Mouse (Mus musculus): ENCODE results near the gene Pla2g4c. TPM values are rescaled to one million over a fixed set of nuclear protein-coding genes. Genes with fewer than 3 reads are reported as not detected.

Gene Pla2g4c
- polyA plus RNA-seq (2014; fragmentation: Illumina TruSeq; extraction: RNeasy Lipid Tissue Mini Kit (QIAGEN cat#74804); ENCODE audit: low read depth, low replicate concordance) = 3.4 TPM

GRCm38 (mm10) chr7:13324316-13324715 lies at the start of gene Pla2g4c:
Gene Pla2g4c, plus strand, starts transcription at chr7:13324655.

GRCm38 (mm10) chr7:13277081-13277480 lies 47.4 kb upstream of the Pla2g4c start, which contains the start of gene Lig1:
Gene Lig1, plus strand, starts transcription at chr7:13277283.

GRCm38 (mm10) chr7:13278308-13278891 lies 46.1 kb upstream of the Pla2g4c start, which contains the start of gene Zswim9:
Gene Zswim9, minus strand, starts transcription at chr7:13278721.

GRCm38 (mm10) chr7:13397832-13398231 lies 73.4 kb downstream of the Pla2g4c start, which contains the start of gene Cabp5:
Gene Cabp5, plus strand, starts transcription at chr7:13398132.

Other genes with a start within 250 kb of the Pla2g4c start
- not detected for gene Vmn1r85, start 229.5 kb upstream of the Pla2g4c start, polyA plus RNA-seq (2014; fragmentation: Illumina TruSeq; extraction: RNeasy Lipid Tissue Mini Kit (QIAGEN cat#74804); ENCODE audit: low read depth, low replicate concordance)
- gene Vmn1r86, start 204.7 kb upstream of the Pla2g4c start, polyA plus RNA-seq (2014; fragmentation: Illumina TruSeq; extraction: RNeasy Lipid Tissue Mini Kit (QIAGEN cat#74804); ENCODE audit: low read depth, low replicate concordance) = not detected
- not detected for gene Vmn1r87, start 184.5 kb upstream of the Pla2g4c start, polyA plus RNA-seq (2014; fragmentation: Illumina TruSeq; extraction: RNeasy Lipid Tissue Mini Kit (QIAGEN cat#74804); ENCODE audit: low read depth, low replicate concordance)
- not detected for gene Vmn1r88, start 165.1 kb upstream of the Pla2g4c start, polyA plus RNA-seq (2014; fragmentation: Illumina TruSeq; extraction: RNeasy Lipid Tissue Mini Kit (QIAGEN cat#74804); ENCODE audit: low read depth, low replicate concordance)
- gene Vmn1r89, start 111.6 kb upstream of the Pla2g4c start, polyA plus RNA-seq (2014; fragmentation: Illumina TruSeq; extraction: RNeasy Lipid Tissue Mini Kit (QIAGEN cat#74804); ENCODE audit: low read depth, low replicate concordance) = not detected
- 10.1 TPM for gene Lig1, start 47.4 kb upstream of the Pla2g4c start, polyA plus RNA-seq (2014; fragmentation: Illumina TruSeq; extraction: RNeasy Lipid Tissue Mini Kit (QIAGEN cat#74804); ENCODE audit: low read depth, low replicate concordance)
- gene Zswim9, start 45.9 kb upstream of the Pla2g4c start, polyA plus RNA-seq (2014; fragmentation: Illumina TruSeq; extraction: RNeasy Lipid Tissue Mini Kit (QIAGEN cat#74804); ENCODE audit: low read depth, low replicate concordance) = 8.3 TPM
- not detected for gene Cabp5, start 73.5 kb downstream of the Pla2g4c start, polyA plus RNA-seq (2014; fragmentation: Illumina TruSeq; extraction: RNeasy Lipid Tissue Mini Kit (QIAGEN cat#74804); ENCODE audit: low read depth, low replicate concordance)
- gene Bsph1, start 126.2 kb downstream of the Pla2g4c start, polyA plus RNA-seq (2014; fragmentation: Illumina TruSeq; extraction: RNeasy Lipid Tissue Mini Kit (QIAGEN cat#74804); ENCODE audit: low read depth, low replicate concordance) = not detected
- not detected for gene Bsph2, start 246.4 kb downstream of the Pla2g4c start, polyA plus RNA-seq (2014; fragmentation: Illumina TruSeq; extraction: RNeasy Lipid Tissue Mini Kit (QIAGEN cat#74804); ENCODE audit: low read depth, low replicate concordance)

All from sigmoid colon, adult 10 weeks (tissue).